10 mouse cellular contexts compared by ENCODE assay signal in the genomic region with DNA sequence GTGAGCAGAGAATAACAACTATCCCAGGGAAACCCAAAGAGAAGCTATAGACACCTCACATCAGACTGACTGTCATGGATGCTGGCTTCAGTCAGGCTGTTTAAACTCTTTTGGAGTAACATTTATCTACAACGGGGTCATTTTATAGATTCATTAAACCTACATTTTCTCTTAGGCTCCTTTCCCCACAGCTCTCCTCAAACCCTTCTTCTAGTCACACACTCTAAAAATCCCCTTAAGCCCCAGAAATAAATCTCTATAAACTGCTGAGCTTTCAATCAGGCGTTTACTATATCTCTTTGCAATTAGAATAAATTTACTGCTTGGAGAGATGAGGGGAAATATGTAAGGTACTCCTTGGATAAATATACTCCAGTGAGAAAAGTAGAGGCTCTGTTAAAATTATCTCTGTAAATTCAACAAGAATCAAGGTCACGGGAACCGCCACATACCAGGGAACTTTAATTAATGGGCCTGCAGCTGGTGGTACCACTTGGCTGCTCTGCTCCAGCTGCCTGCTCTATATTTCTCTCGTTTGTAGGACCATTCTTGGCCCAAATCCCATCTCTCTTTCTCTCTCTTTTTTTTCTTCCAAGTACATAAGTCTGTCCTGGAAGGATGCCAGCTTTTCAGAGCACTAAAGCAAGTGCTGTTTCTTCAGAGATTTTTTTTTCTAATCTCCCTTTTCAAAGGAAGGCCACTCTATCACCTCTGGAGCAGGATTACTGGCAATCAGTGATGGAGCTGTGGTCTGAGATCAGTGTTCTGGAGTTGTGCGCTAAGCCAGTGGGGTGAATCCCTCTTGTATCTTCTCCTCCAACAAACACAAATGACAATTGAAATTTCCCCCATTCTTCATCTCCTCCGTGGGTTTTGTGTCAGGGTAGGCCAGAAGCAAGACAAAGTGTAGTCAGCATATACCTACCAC. TPM values are rescaled to one million over a fixed set of nuclear protein-coding genes. Genes with fewer than 3 reads are reported as not detected.
DNase-seq lines count a peak whose midpoint lies in the region; ATAC-seq and TF ChIP-seq lines count a peak whose summit lies in the region.
"Had no signal": no experiment of that assay in that cellular context is flagged by ENCODE, and none has a peak within 500 bp of the region (broad histone marks: within the 10 kb centered on the region; RNA-seq: fewer than 3 reads in every experiment).

No protein-coding gene starts in this region.

- no peak overlapping the region for H3K4me3 ChIP-seq in hindbrain, embryonic 15.5 days
- no peak overlapping the region for H3K4me3 ChIP-seq in hindbrain, embryonic 11.5 days (ENCODE audit: low read depth, low read length)
- H3K4me3 ChIP-seq in stomach, embryonic 14.5 days (ENCODE audit: low read depth, low read length) = no peak overlapping the region
- no peak overlapping the region for H3K4me3 ChIP-seq in stomach, postnatal 0 days (ENCODE audit: low read depth, low read length)

- H3K4me1 ChIP-seq in hindbrain, embryonic 15.5 days (replicated peaks) = peaks cover 18% of the 10 kb centered on the region
- H3K4me1 ChIP-seq in hindbrain, embryonic 11.5 days (replicated peaks; ENCODE audit: control insufficient read depth, insufficient read depth, low read length) = no peaks in the 10 kb centered on the region
- H3K4me1 ChIP-seq in stomach, embryonic 14.5 days (ENCODE audit: control insufficient read depth, insufficient read depth, low read length) = peaks cover 20% of the 10 kb centered on the region
- no peaks in the 10 kb centered on the region for H3K4me1 ChIP-seq in stomach, postnatal 0 days (replicated peaks; ENCODE audit: control insufficient read depth, insufficient read depth)

- no peak for DNase-seq in hindbrain, embryonic 11.5 days (ENCODE audit: low spot score)
- no peak for DNase-seq in stomach, postnatal 0 days (ENCODE audit: low spot score)
- DNase-seq in mesoderm, embryonic 11.5 days (ENCODE audit: low read depth, low spot score) = peak; percentile 48
- DNase-seq in adrenal gland, adult 8-10 months = no peak
- no peak for DNase-seq in lung, postnatal 14 days
- DNase-seq: layer of hippocampus, postnatal 36 days; thymus, postnatal 14 days had no signal

- H3K27ac ChIP-seq in hindbrain, embryonic 15.5 days (replicated peaks) = peak overlapping the region; percentile 44
- no peak overlapping the region for H3K27ac ChIP-seq in hindbrain, embryonic 11.5 days (ENCODE audit: low read depth, low read length)
- peak overlapping the region; percentile 78 for H3K27ac ChIP-seq in stomach, embryonic 14.5 days (ENCODE audit: low read length)
- no peak overlapping the region for H3K27ac ChIP-seq in stomach, postnatal 0 days (replicated peaks)

- TF ChIP-seq CTCF in stomach, postnatal 0 days (IDR thresholded peaks at IDR 0.05; ENCODE audit: low read depth) = no peak

- H3K4me2 ChIP-seq in hindbrain, embryonic 15.5 days = no peak overlapping the region
- H3K4me2 ChIP-seq in hindbrain, embryonic 11.5 days (replicated peaks; ENCODE audit: low read depth, low read length) = no peak overlapping the region
- H3K4me2 ChIP-seq in stomach, embryonic 14.5 days (replicated peaks; ENCODE audit: low read depth, low read length) = no peak overlapping the region
- no peak overlapping the region for H3K4me2 ChIP-seq in stomach, postnatal 0 days (replicated peaks; ENCODE audit: low read depth)

- WGBS in hindbrain, embryonic 15.5 days = 31% methylated on average over 7 of the region's 7 CpGs
- 74% methylated on average over 7 of the region's 7 CpGs for WGBS in hindbrain, embryonic 11.5 days
- 17% methylated on average over 7 of the region's 7 CpGs for WGBS in stomach, embryonic 14.5 days
- WGBS in stomach, postnatal 0 days = 17% methylated on average over 7 of the region's 7 CpGs

- H3K36me3 ChIP-seq in hindbrain, embryonic 15.5 days = no peaks in the 10 kb centered on the region
- H3K36me3 ChIP-seq in hindbrain, embryonic 11.5 days (ENCODE audit: control insufficient read depth, insufficient read depth, low read length) = no peaks in the 10 kb centered on the region
- no peaks in the 10 kb centered on the region for H3K36me3 ChIP-seq in stomach, embryonic 14.5 days (ENCODE audit: control insufficient read depth, insufficient read depth, low read length)
- no peaks in the 10 kb centered on the region for H3K36me3 ChIP-seq in stomach, postnatal 0 days (ENCODE audit: control insufficient read depth, insufficient read depth, low read length)

- ATAC-seq in hindbrain, embryonic 15.5 days (ENCODE audit: low FRiP score, low read depth) = peak; percentile 71; the same call in 1 of the 2 replicates
- no peak for ATAC-seq in hindbrain, embryonic 11.5 days (ENCODE audit: low FRiP score)
- peak; percentile 79; the same call in 1 of the 2 replicates for ATAC-seq in stomach, embryonic 14.5 days (ENCODE audit: insufficient number of reproducible peaks, insufficient read depth, low FRiP score, low read depth)
- no peak for ATAC-seq in stomach, postnatal 0 days (ENCODE audit: low FRiP score, low TSS enrichment)
- no peak for ATAC-seq in erythroblast, adult 5-6 weeks (replicated peaks; ENCODE audit: low FRiP score, poor library complexity, severe bottlenecking)

- H3K27me3 ChIP-seq in hindbrain, embryonic 15.5 days = no peaks in the 10 kb centered on the region
- H3K27me3 ChIP-seq in hindbrain, embryonic 11.5 days (ENCODE audit: control insufficient read depth, insufficient read depth, low read length) = no peaks in the 10 kb centered on the region
- H3K27me3 ChIP-seq in stomach, embryonic 14.5 days (ENCODE audit: control insufficient read depth, insufficient read depth, low read length) = no peaks in the 10 kb centered on the region
- no peaks in the 10 kb centered on the region for H3K27me3 ChIP-seq in stomach, postnatal 0 days (ENCODE audit: control insufficient read depth, insufficient read depth, low read length)

- no peak for TF ChIP-seq EP300 in stomach, postnatal 0 days (optimal IDR thresholded peaks at IDR 0.05)

- H3K9me3 ChIP-seq in hindbrain, embryonic 15.5 days = no peaks in the 10 kb centered on the region
- H3K9me3 ChIP-seq in hindbrain, embryonic 11.5 days (ENCODE audit: control insufficient read depth, low read length) = no peaks in the 10 kb centered on the region
- H3K9me3 ChIP-seq in stomach, embryonic 14.5 days (ENCODE audit: control insufficient read depth, low read depth, low read length) = no peaks in the 10 kb centered on the region
- no peaks in the 10 kb centered on the region for H3K9me3 ChIP-seq in stomach, postnatal 0 days (ENCODE audit: control insufficient read depth, low read length)

- H3K9ac ChIP-seq in hindbrain, embryonic 15.5 days = no peak overlapping the region
- H3K9ac ChIP-seq in hindbrain, embryonic 11.5 days (ENCODE audit: low read depth, low read length) = no peak overlapping the region
- no peak overlapping the region for H3K9ac ChIP-seq in stomach, embryonic 14.5 days (replicated peaks; ENCODE audit: low read depth, low read length)
- no peak overlapping the region for H3K9ac ChIP-seq in stomach, postnatal 0 days (ENCODE audit: low read length)

RNA-seq across cellular contexts. Expression of gene Gm11060, which starts 2.0 kb away (rescaled TPM):
- not detected in 2 replicates for polyA plus RNA-seq in hindbrain, embryonic 15.5 days (2015; fragmentation: Nextera tagmentation; extraction: Ambion mirVana)
- not detected in 2 replicates for polyA plus RNA-seq in hindbrain, embryonic 11.5 days (2014; fragmentation: Nextera tagmentation; extraction: Ambion mirVana)
- polyA plus RNA-seq in stomach, embryonic 14.5 days (2014; fragmentation: Nextera tagmentation; extraction: Ambion mirVana) = not detected in 2 replicates
- polyA plus RNA-seq in stomach, postnatal 0 days (2015; fragmentation: Nextera tagmentation; extraction: Ambion mirVana) = not detected in 2 replicates
- not detected in 2 replicates for total RNA-seq in erythroblast, adult 5-6 weeks (2015; ENCODE audit: low replicate concordance)
- not detected in 2 replicates for total RNA-seq in erythroblast, adult 5-6 weeks (2017; ENCODE audit: low replicate concordance)
- not detected for total RNA-seq in adrenal gland, adult 8-10 months (2022)
- total RNA-seq: layer of hippocampus, postnatal 36 days had no signal

RNA-seq across cellular contexts. Expression of gene Wt1, which starts 36.5 kb away (rescaled TPM):
- 0.51 and 1.0 TPM in 2 replicates for polyA plus RNA-seq in hindbrain, embryonic 15.5 days (2015; fragmentation: Nextera tagmentation; extraction: Ambion mirVana)
- polyA plus RNA-seq in hindbrain, embryonic 11.5 days (2014; fragmentation: Nextera tagmentation; extraction: Ambion mirVana) = 0.52 and 0.68 TPM in 2 replicates
- 18.6 and 23.9 TPM in 2 replicates for polyA plus RNA-seq in stomach, embryonic 14.5 days (2014; fragmentation: Nextera tagmentation; extraction: Ambion mirVana)
- polyA plus RNA-seq in stomach, postnatal 0 days (2015; fragmentation: Nextera tagmentation; extraction: Ambion mirVana) = 3.6 and 5.0 TPM in 2 replicates
- not detected in 2 replicates for total RNA-seq in erythroblast, adult 5-6 weeks (2015; ENCODE audit: low replicate concordance)
- total RNA-seq in erythroblast, adult 5-6 weeks (2017; ENCODE audit: low replicate concordance) = not detected in 2 replicates
- total RNA-seq in adrenal gland, adult 8-10 months (2022) = 1 to 10 TPM; 1.1 to 3.2 (median 2.5) TPM
- total RNA-seq: layer of hippocampus, postnatal 36 days had no signal

Comparison
In these comparisons a context has a peak if more than half of its experiments do, and no peak if none do; other contexts are left out.
1. ATAC-seq: peak in hindbrain, embryonic 15.5 days (single experiment) and stomach, embryonic 14.5 days (single experiment); none in hindbrain, embryonic 11.5 days (single experiment), stomach, postnatal 0 days (single experiment) and erythroblast, adult 5-6 weeks (single experiment).
2. H3K27ac ChIP-seq: peak in hindbrain, embryonic 15.5 days (single experiment) and stomach, embryonic 14.5 days (single experiment); none in hindbrain, embryonic 11.5 days (single experiment) and stomach, postnatal 0 days (single experiment).